Mouse (Mus musculus): ENCODE data around the gene Pom121l2. TPM values are rescaled to one million over a fixed set of nuclear protein-coding genes. Genes with fewer than 3 reads are reported as not detected.
"Not testable (repeated sequence)": the region's sequence is repeated elsewhere in the genome, so short reads cannot be mapped to it uniquely, and the experiment has no call there.

Gene Pom121l2
- polyA plus RNA-seq, 1 experiment = not detected

DNA sequence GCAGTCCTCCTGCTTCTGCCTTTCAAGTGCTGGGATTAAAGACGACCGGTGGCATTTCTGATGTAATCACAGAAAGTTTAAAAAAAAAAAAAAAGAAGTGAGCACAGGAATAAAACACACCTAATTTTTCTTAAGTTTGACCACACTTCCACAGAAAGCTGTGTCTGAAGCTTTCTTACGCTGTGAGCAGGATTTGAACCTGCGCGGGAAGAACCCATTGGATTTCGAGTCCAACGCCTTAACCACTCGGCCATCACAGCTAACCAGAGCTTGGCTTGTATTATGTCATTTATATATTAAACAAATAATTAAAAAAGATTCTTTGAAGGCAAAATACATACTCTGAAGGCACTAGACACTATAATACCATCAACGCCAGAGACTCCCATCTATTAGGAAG is 41.2 kb downstream of the Pom121l2 start:
- peak overlapping the region; percentile 62 for H3K4me3 ChIP-seq (ENCODE audit: insufficient read depth, low read depth, low read length)
- no peak overlapping the region for H3K27ac ChIP-seq (replicated peaks; ENCODE audit: low read depth, low read length)
- no peaks in the 10 kb centered on the region for H3K4me1 ChIP-seq (ENCODE audit: control insufficient read depth, insufficient read depth, insufficient read length, low read length)

DNA sequence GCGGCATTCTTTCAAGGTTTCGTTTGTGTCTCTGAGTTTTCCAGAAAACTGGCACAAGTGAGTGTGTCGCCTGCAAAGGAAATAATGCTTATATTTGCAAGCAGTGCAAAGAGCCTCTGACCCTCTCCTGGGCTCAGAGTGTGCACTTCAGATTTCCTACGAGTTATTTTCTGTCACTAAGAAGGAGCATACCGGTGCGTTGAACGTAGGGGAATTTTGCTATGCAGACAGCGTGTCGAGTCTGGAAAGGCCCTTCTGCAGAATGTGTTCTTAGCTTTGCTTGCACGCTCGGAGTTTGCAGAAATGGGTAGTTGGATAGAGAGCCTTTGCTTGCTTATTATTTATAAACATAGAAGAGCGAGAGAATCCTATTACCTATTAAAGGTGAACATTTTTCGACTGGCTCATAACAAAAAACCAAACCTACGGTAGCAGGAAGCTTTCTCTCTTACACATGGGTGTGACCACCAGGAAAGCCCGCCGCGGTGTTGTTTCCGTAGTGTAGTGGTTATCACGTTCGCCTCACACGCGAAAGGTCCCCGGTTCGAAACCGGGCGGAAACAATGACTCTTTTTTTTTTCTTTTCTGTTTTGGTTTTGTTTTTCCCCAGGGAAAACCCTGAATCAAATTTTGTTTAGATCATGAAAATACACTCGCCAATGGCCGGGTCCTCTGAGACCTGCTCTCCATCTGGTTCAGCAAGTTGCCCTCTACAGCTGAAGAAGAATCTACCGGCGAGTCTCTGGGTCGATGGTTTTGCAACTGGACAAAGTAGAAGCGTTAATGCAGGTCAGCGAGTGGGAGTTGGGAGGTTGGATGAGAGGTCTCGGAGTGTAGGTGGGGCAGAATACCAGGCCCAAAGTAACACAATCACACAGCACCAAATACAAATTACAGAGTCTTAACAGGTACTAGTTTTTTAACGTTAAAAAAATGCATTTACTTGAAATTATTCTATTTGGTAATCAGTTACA is 45.4 kb downstream of the Pom121l2 start:
- Histone ChIP-seq H3K4me1 (ENCODE audit: control insufficient read depth, insufficient read depth, insufficient read length, low read length) (no peaks in the 10 kb centered on the region), H3K27ac (replicated peaks; ENCODE audit: low read depth, low read length) (no peak overlapping the region), H3K4me3 (ENCODE audit: insufficient read depth, low read depth, low read length) (peak overlapping the region; percentile 71)

DNA sequence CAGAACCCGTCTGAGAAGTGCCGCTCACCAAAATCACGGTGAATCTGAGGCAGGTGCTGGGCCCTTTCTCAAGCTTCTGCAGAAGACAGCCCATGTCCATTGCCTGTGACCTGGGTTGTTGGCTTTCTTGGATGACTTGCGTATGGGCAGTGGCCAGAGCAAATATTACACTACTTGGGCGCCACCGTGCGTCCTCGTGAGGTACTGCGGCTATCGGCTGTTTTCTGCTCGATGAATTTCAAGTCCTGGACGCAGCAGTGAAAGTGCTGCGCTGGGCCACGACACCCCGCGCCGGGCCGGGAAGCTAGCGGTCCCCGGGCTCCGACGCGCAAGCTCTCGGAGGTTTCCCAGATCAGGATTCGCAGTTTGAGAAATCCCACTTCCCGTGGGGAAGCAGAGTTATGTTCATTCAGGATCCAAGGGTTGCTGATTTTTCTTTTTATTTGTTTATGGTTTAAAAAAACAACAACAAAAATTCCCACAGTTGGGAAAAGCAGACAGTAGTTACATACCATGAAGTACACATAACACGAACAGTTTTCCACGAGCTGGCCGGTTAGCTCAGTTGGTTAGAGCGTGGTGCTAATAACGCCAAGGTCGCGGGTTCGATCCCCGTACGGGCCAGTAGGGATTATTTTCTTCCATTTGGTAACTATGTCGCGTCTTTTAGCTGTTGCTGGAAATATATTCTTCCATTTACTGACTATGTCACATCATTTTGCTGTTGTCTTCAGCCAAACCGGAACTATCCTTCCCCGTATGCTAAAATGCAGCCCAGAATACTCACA is 47.9 kb downstream of the Pom121l2 start:
- H3K4me3 ChIP-seq (ENCODE audit: insufficient read depth, low read depth, low read length) = peak overlapping the region; percentile 94
- H3K27ac ChIP-seq (replicated peaks; ENCODE audit: low read depth, low read length) = peak overlapping the region; percentile 64
- H3K4me1 ChIP-seq (ENCODE audit: control insufficient read depth, insufficient read depth, insufficient read length, low read length) = no peaks in the 10 kb centered on the region

DNA sequence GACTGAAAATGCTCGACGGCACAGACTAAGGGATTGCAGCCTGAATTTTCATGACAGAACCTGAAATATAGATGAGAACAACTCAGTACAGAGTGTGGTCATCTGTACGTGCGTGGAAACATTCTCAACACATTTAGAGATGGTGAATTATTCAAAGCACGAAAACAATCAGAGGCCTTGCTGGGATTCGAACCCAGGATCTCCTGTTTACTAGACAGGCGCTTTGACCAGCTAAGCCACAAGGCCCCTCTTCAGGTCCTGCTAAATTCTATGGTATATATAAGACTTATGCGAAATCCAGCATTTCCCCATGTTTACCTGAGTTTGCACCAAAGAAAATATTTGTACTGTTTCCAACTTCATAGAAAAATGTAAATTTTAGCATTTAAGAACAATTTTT is 48.9 kb downstream of the Pom121l2 start:
- Histone ChIP-seq H3K27ac (replicated peaks; ENCODE audit: low read depth, low read length) (no peak overlapping the region), H3K4me1 (ENCODE audit: control insufficient read depth, insufficient read depth, insufficient read length, low read length) (no peaks in the 10 kb centered on the region), H3K4me3 (ENCODE audit: insufficient read depth, low read depth, low read length) (no peak overlapping the region)

- H3K27ac ChIP-seq (replicated peaks; ENCODE audit: low read depth, low read length) = no peak overlapping the region
- no peaks in the 10 kb centered on the region for H3K4me1 ChIP-seq (ENCODE audit: control insufficient read depth, insufficient read depth, insufficient read length, low read length)
- H3K4me3 ChIP-seq (ENCODE audit: insufficient read depth, low read depth, low read length) = no peak overlapping the region
These were observed 49.5 kb downstream of the Pom121l2 start for GRCm38 (mm10) chr13:22030493-22030892.

- H3K4me1 ChIP-seq (ENCODE audit: control insufficient read depth, insufficient read depth, insufficient read length, low read length) = peaks cover 3% of the 10 kb centered on the region; the same call in 1 of the 2 replicates
- H3K4me3 ChIP-seq (ENCODE audit: insufficient read depth, low read depth, low read length) = no peak overlapping the region
- no peak overlapping the region for H3K27ac ChIP-seq (replicated peaks; ENCODE audit: low read depth, low read length)
These were observed 52.9 kb downstream of the Pom121l2 start for GRCm38 (mm10) chr13:22033741-22034442.

GRCm38 (mm10) chr13:22034443-22035266 is 53.7 kb downstream of the Pom121l2 start:
- peak overlapping the region; percentile 39 for H3K4me3 ChIP-seq (ENCODE audit: insufficient read depth, low read depth, low read length)
- peaks cover 3% of the 10 kb centered on the region; the same call in 1 of the 2 replicates for H3K4me1 ChIP-seq (ENCODE audit: control insufficient read depth, insufficient read depth, insufficient read length, low read length)
- no peak overlapping the region for H3K27ac ChIP-seq (replicated peaks; ENCODE audit: low read depth, low read length)

- H3K27ac ChIP-seq (replicated peaks; ENCODE audit: low read depth, low read length); H3K4me1 ChIP-seq (ENCODE audit: control insufficient read depth, insufficient read depth, insufficient read length, low read length): not testable (repeated sequence)
- peak within 1 kb of the TSS; percentile 49 for H3K4me3 ChIP-seq (ENCODE audit: insufficient read depth, low read depth, low read length)
These were observed 54.5 kb downstream of the Pom121l2 start, which contains the start of the genes Hist1h2ah and Hist1h2bk for GRCm38 (mm10) chr13:22035267-22036148. Gene Hist1h2ah (minus strand): TSS chr13:22035568. Gene Hist1h2bk (plus strand): TSS chr13:22035870.

DNA sequence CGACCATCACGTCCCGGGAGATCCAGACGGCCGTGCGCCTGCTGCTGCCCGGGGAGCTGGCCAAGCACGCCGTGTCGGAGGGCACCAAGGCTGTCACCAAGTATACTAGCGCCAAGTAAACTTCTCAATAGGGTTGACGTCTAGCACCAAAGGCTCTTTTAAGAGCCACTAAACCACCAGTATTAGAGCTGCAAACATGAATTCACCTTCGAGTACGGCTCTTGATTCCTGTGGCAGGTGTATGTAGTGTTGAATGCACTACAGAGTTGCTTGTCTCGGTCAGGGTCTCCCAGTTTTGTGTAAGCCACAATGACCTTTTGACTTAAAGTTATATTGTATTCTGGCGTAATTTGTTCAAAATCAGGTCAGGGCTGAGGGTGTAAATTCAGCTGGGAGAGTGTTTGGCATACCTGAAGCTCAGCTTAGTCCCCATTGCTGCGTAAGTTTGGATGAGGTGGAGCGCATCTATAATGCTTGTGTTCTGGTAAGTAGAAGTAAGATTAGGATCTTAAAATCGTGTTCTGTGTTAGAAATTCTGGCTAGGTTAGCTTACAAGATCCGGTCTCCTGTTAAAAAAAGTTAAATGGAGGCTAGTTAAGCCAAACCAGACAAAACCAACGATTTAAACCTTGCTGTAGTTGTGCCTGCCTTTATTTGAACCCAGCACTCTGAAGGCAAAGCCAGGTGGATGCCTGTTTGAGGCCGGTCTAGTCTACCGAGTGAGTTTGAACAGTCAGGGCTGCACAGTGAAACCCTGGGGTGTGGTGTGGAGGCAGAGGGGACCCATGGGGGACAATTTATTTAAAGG is 55.4 kb downstream of the Pom121l2 start:
- H3K4me3 ChIP-seq (ENCODE audit: insufficient read depth, low read depth, low read length) = peak overlapping the region; percentile 34
- no peak overlapping the region for H3K27ac ChIP-seq (replicated peaks; ENCODE audit: low read depth, low read length)
- peaks cover 3% of the 10 kb centered on the region; the same call in 1 of the 2 replicates for H3K4me1 ChIP-seq (ENCODE audit: control insufficient read depth, insufficient read depth, insufficient read length, low read length)

GRCm38 (mm10) chr13:22036986-22037385 is 56.0 kb downstream of the Pom121l2 start:
- Histone ChIP-seq H3K27ac (replicated peaks; ENCODE audit: low read depth, low read length) (no peak overlapping the region), H3K4me3 (ENCODE audit: insufficient read depth, low read depth, low read length) (no peak overlapping the region), H3K4me1 (ENCODE audit: control insufficient read depth, insufficient read depth, insufficient read length, low read length) (peaks cover 3% of the 10 kb centered on the region; the same call in 1 of the 2 replicates)

DNA sequence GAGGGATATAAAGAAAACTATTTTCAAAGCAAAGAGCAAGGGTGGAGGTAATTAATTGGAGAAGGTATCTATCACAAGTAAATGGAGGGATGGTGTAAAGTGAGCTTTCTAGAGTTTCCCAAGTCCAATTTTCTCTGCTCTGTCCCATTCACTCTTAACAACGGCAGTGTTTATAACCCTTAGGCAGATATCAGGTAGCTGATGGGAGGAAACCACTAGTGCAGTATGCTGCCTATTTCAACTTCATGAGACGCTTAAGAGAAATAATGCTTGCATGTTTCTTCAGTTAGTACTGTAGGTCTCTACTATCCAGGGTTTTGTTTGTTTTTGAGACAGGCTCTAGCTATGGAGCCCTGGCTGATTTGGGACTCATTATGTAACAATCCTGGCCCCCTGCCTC is 56.4 kb downstream of the Pom121l2 start:
- Histone ChIP-seq H3K27ac (replicated peaks; ENCODE audit: low read depth, low read length) (no peak overlapping the region), H3K4me3 (ENCODE audit: insufficient read depth, low read depth, low read length) (no peak overlapping the region), H3K4me1 (ENCODE audit: control insufficient read depth, insufficient read depth, insufficient read length, low read length) (peaks cover 3% of the 10 kb centered on the region; the same call in 1 of the 2 replicates)

Data from brown adipose tissue, adult 24 weeks (tissue).